Mouse (Mus musculus): Measurements from ENCODE around the gene Mrs2.

Mrs2 gene

GRCm38 (mm10) chr13:25019793-25020539, at the start of gene Mrs2:
Mrs2 (minus strand) TSS chr13:25020379.
- DNase-seq (ENCODE audit: low read depth, low spot score), result peak; percentile 93

- DNase-seq (ENCODE audit: low read depth, low spot score), result no peak
These were observed 49.6 kb upstream of the Mrs2 start for GRCm38 (mm10) chr13:25069765-25070164.

- DNase-seq (ENCODE audit: low read depth, low spot score), result no peak
These were observed 47.0 kb upstream of the Mrs2 start for GRCm38 (mm10) chr13:25067183-25067582.

- DNase-seq (ENCODE audit: low read depth, low spot score), result no peak
These were observed 46.5 kb upstream of the Mrs2 start for GRCm38 (mm10) chr13:25066659-25067058.

DNA sequence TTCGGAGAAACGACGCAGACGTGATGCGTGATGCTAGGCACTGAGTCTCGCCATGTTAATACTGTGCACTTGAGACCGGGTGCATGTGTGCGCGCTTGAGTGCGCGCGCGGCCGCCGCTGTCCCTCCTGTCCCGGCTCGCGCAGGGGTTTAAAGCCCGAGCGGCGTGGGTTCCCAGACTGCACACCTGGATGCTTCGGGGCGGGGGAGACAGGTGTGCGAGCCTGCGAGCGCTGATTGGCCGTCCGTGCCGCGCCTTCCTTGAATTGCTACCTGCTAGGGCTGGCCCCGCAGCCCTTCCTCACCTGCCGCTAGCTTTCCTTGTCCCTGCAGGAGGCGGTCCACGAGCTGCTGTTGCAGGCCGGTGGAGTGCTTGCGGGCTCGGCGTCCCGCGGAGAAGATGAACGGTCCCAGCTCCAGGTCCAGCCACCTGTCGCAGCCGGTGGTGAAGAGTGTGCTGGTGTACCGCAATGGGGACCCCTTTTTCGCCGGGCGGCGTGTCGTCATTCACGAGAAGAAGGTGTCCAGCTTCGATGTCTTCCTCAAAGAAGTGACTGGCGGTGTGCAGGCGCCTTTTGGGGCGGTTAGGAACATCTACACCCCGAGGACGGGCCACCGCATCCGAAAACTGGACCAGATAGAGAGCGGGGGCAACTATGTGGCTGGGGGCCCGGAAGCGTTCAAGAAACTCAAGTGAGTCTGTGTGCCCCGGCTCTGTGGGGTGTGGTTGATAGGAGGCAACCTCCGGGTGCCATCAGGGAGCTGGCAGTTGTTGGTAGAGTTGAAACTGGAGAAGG, 35.9 kb upstream of the Mrs2 start, which contains the start of gene Dcdc2a:
Dcdc2a (plus strand) TSS at position 132 of the 795 bp plus-strand sequence.
- no peak for DNase-seq (ENCODE audit: low read depth, low spot score)

- peak; percentile 88 for DNase-seq (ENCODE audit: low read depth, low spot score)
These were observed 35.0 kb upstream of the Mrs2 start for GRCm38 (mm10) chr13:25055111-25055554.

GRCm38 (mm10) chr13:25052671-25053070, 32.5 kb upstream of the Mrs2 start:
- DNase-seq (ENCODE audit: low read depth, low spot score), result no peak

GRCm38 (mm10) chr13:25039488-25039887, 19.3 kb upstream of the Mrs2 start:
- no peak for DNase-seq (ENCODE audit: low read depth, low spot score)

GRCm38 (mm10) chr13:25027114-25027425, 6.9 kb upstream of the Mrs2 start:
- no peak for DNase-seq (ENCODE audit: low read depth, low spot score)

DNA sequence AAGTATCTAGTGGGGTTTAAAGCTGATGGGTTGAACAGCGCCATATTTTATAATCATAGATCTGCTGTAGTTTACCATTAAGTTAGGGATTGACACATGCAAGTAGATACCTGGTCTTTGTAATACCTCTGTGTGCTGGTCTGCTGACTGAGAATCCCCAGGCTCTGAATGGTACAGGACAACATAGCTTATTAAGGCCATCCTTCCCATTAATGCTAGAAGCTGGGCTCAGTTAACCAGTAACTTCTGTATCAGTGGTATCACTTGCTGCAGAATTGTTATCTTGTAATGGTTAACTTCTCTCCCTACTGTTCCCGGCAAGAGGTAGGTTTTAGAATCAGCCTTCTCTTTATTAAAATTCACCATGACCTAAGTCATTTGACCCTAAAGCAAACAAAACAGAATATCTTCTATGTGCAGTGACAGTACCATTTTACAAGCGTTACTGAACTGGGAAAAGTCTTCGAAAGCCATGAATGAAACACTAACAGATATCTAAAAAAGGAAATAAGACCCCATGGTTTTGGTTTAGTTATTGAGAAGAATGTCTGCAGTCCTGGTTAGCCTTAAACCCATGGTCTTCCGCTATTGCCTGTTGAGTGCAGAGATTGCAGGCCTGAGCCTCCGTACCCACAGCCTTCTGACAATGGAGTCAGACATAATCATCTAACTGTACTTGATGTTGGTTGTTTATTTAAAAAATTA, 6.4 kb upstream of the Mrs2 start:
- DNase-seq (ENCODE audit: low read depth, low spot score), result no peak

DNA sequence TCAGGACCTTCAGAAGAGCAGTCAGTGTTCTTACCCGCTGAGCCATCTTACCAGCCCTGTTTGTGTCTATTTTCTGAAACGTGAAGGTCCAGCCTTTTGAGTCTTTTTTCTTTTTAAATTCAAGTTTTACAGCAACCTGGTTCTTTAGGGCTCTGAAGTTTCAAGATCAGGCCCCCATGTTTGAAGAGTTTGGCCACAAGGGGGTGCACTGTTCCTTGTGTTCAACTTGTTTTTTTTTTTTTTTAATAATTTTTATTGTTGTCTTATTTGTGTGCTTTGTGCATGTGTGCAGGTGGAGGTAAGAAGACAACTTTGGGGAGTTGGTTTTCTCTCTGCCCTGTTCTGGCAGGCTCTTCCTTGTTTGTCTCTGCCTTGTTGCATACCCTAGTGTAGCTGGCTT, 4.5 kb upstream of the Mrs2 start:
- DNase-seq (ENCODE audit: low read depth, low spot score), result peak; percentile 44

DNA sequence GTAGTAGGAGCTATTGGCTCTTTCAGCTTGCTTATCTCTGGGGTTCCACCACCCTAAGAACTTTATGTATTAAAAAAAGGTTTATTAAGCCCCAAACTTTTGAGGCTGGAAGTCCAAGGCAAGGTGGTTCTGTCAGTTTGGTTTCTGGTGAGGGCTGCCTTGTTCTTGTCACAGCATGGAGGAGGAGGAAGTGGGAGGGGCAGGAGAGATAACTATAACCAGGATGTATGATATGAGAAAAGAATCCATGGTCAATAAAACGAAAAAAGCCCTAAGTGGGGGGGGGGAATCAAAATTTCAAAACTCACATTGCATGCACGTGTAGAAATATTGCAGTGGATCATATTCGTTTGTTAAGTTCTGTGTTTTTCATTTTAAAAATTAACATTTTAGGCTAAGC, 3.0 kb upstream of the Mrs2 start:
- no peak for DNase-seq (ENCODE audit: low read depth, low spot score)

- no peak for DNase-seq (ENCODE audit: low read depth, low spot score)
These were observed 2.2 kb upstream of the Mrs2 start for GRCm38 (mm10) chr13:25022386-25022785.

- DNase-seq (ENCODE audit: low read depth, low spot score), result no peak
These were observed 337 bp upstream of the Mrs2 start for GRCm38 (mm10) chr13:25020540-25020892.

DNA sequence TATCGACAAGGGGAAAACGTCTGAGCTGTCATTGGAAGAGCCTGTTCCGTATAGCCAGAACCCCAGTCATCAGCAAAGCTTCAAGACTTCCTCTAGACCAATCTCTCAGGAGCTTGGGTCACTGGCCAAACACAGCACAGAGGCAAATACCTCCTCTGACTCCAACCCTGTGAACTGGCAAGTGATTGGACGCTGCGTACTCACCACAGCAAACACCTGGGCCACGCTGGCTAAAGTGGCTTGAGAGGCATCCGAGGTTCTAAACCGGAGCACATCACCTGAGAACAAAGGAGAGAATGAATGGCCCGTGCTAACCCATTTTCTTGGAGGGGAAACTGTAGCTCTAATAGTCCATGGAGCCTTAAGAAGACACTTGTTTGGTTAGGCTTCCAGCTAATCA, 1.9 kb downstream of the Mrs2 start:
- DNase-seq (ENCODE audit: low read depth, low spot score), result no peak

GRCm38 (mm10) chr13:25007115-25007514, 13.1 kb downstream of the Mrs2 start:
- peak; percentile 22 for DNase-seq (ENCODE audit: low read depth, low spot score)

GRCm38 (mm10) chr13:25002965-25003364, 17.2 kb downstream of the Mrs2 start:
- DNase-seq (ENCODE audit: low read depth, low spot score), result no peak

GRCm38 (mm10) chr13:24999538-24999937, 20.6 kb downstream of the Mrs2 start:
- DNase-seq (ENCODE audit: low read depth, low spot score), result no peak

DNA sequence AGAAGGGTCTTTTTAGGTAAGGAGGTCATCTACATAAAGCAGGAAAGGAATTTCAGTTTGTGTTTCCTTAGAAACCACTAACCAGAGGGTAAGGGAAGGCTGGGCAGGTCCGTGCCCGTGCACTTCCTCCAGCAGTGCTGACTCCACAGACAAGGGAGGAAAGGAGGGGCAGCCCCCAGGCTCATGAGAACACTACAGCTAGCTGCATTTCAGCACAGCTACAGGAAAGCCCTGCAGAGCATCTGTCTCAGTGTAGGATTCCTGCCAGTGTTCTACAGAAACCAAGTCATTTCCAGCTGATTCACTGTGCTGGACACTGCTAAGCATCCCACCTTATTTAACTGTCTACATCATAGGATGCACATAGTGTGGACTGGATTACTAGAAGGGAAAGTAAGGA, 27.0 kb downstream of the Mrs2 start:
- no peak for DNase-seq (ENCODE audit: low read depth, low spot score)

- no peak for DNase-seq (ENCODE audit: low read depth, low spot score)
These were observed 31.2 kb downstream of the Mrs2 start for GRCm38 (mm10) chr13:24989006-24989405.

- peak; percentile 54 for DNase-seq (ENCODE audit: low read depth, low spot score)
These were observed 31.8 kb downstream of the Mrs2 start for GRCm38 (mm10) chr13:24988391-24988790.

DNA sequence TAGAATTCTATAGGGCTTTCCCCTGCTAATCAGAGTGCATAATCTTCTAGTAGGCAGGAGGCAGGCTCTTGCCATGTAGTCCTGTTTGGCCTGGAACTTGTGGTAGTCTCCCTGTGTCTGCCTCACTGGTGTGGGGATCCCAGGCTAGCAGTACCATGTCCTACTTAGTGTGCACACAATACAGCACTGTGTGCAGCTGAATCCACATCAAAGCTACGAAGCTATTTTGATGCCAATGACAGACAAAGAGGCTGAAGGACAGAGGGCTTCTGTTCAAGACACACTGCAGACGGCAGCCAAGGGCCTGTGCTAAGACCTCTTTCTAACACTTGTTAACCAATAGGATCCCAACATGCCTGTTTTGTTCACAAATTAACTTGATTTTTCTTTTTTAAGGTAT, 34.7 kb downstream of the Mrs2 start:
- no peak for DNase-seq (ENCODE audit: low read depth, low spot score)

Measured in mesoderm, embryonic 11.5 days (tissue).